ENCODE assay signal across 15 mouse cellular contexts in genomic region chr10:67503320-67503995, GRCm38 (mm10). TPM values are rescaled to one million over a fixed set of nuclear protein-coding genes. Genes with fewer than 3 reads are reported as not detected.
DNase-seq lines count a peak whose midpoint lies in the region; ATAC-seq and TF ChIP-seq lines count a peak whose summit lies in the region.
"Had no signal": no experiment of that assay in that cellular context is flagged by ENCODE, and none has a peak within 500 bp of the region (broad histone marks: within the 10 kb centered on the region; RNA-seq: fewer than 3 reads in every experiment).

No protein-coding gene starts in this region.

- 34% methylated on average over 15 of the region's 15 CpGs for WGBS in lung, embryonic 15.5 days
- WGBS in lung, adult 2 months, result 27% methylated on average over 15 of the region's 15 CpGs
- 59% methylated on average over 15 of the region's 15 CpGs for WGBS in forebrain, embryonic 16.5 days

- no peak overlapping the region for H3K4me3 ChIP-seq in lung, embryonic 15.5 days
- no peak overlapping the region for H3K4me3 ChIP-seq in lung, adult 2 months (replicated peaks; ENCODE audit: extremely low read depth, low read depth, low read length)
- H3K4me3 ChIP-seq in forebrain, embryonic 16.5 days (replicated peaks; ENCODE audit: low read length), result no peak overlapping the region
- H3K4me3 ChIP-seq: embryonic facial prominence, embryonic 13.5 days; heart, embryonic 13.5 days; myocyte had no signal

- H3K27ac ChIP-seq in lung, embryonic 15.5 days, result no peak overlapping the region
- no peak overlapping the region for H3K27ac ChIP-seq in forebrain, embryonic 16.5 days (ENCODE audit: low read length)
- H3K27ac ChIP-seq: embryonic facial prominence, embryonic 13.5 days; heart, embryonic 13.5 days had no signal

- DNase-seq in lung, adult 2 months, result no peak
- DNase-seq in naive thymus-derived CD4-positive, alpha-beta T cell, adult 2 months (ENCODE audit: low read depth), result peak; percentile 65
- peak; percentile 85 for DNase-seq in thymus, postnatal 14 days
- DNase-seq in layer of hippocampus, adult 9-11 months, result no peak
- DNase-seq in gastrocnemius, adult 8-10 months (ENCODE audit: low spot score in 2 of 2), result no peak
- DNase-seq: cerebellum, adult 18-20 months; forebrain, postnatal 0 days; kidney, adult 11 months; right cerebral cortex, postnatal 14 days had no signal

- TF ChIP-seq CTCF in lung, adult 2 months (IDR thresholded peaks at IDR 0.05; ENCODE audit: insufficient read depth, low read length), result no peak

- no peak for TF ChIP-seq POLR2A in lung, adult 2 months (IDR thresholded peaks at IDR 0.05; ENCODE audit: borderline replicate concordance, extremely low read depth, low read depth, low read length)

- no peaks in the 10 kb centered on the region for H3K36me3 ChIP-seq in lung, embryonic 15.5 days
- no peaks in the 10 kb centered on the region for H3K36me3 ChIP-seq in forebrain, embryonic 16.5 days (ENCODE audit: control insufficient read depth, insufficient read depth)
- H3K36me3 ChIP-seq: embryonic facial prominence, embryonic 13.5 days; heart, embryonic 13.5 days had no signal

- H3K9ac ChIP-seq in lung, embryonic 15.5 days, result no peak overlapping the region
- no peak overlapping the region for H3K9ac ChIP-seq in forebrain, embryonic 16.5 days (replicated peaks; ENCODE audit: low read depth, low read length)
- H3K9ac ChIP-seq: embryonic facial prominence, embryonic 13.5 days; forebrain, postnatal 0 days; heart, embryonic 13.5 days had no signal

- 0 out of 2 replicates have a peak, but pooled peaks cover 6% of the 10 kb centered on the region for H3K4me1 ChIP-seq in lung, embryonic 15.5 days
- H3K4me1 ChIP-seq in lung, adult 2 months (ENCODE audit: control insufficient read depth, insufficient read depth, low read length), result no peaks in the 10 kb centered on the region
- H3K4me1 ChIP-seq in forebrain, embryonic 16.5 days (replicated peaks; ENCODE audit: control insufficient read depth, insufficient read depth, low read length), result no peaks in the 10 kb centered on the region
- H3K4me1 ChIP-seq: embryonic facial prominence, embryonic 13.5 days had no signal

- peak overlapping the region; percentile 20; the same call in 1 of the 2 replicates for H3K4me2 ChIP-seq in lung, embryonic 15.5 days
- H3K4me2 ChIP-seq in forebrain, embryonic 16.5 days (ENCODE audit: low read length), result no peak overlapping the region
- H3K4me2 ChIP-seq: embryonic facial prominence, embryonic 13.5 days; heart, embryonic 13.5 days had no signal

- no peaks in the 10 kb centered on the region for H3K9me3 ChIP-seq in lung, embryonic 15.5 days
- H3K9me3 ChIP-seq in forebrain, embryonic 16.5 days (ENCODE audit: control insufficient read depth, low read length), result no peaks in the 10 kb centered on the region
- H3K9me3 ChIP-seq: embryonic facial prominence, embryonic 13.5 days; heart, embryonic 13.5 days had no signal

- ATAC-seq in lung, embryonic 15.5 days (ENCODE audit: borderline replicate concordance, extremely low read depth, low FRiP score, low TSS enrichment), result no peak
- peak; percentile 89 for ATAC-seq in common myeloid progenitor, adult 5-6 weeks (replicated peaks; ENCODE audit: low read depth, poor library complexity, severe bottlenecking)
- ATAC-seq in forebrain, embryonic 16.5 days, result no peak
- ATAC-seq: forebrain, postnatal 0 days had no signal

- no peaks in the 10 kb centered on the region for H3K27me3 ChIP-seq in lung, embryonic 15.5 days
- H3K27me3 ChIP-seq in forebrain, embryonic 16.5 days (replicated peaks; ENCODE audit: control insufficient read depth, insufficient read depth, low read length), result no peaks in the 10 kb centered on the region
- H3K27me3 ChIP-seq: embryonic facial prominence, embryonic 13.5 days; heart, embryonic 13.5 days had no signal

RNA-seq across cellular contexts. Expression of gene Egr2, which starts 31.8 kb away (rescaled TPM):
- polyA plus RNA-seq in lung, embryonic 15.5 days (2015; fragmentation: Nextera tagmentation; extraction: Ambion mirVana), result 0.34 and 0.57 TPM in 2 replicates
- 12.8 and 13.1 TPM in 2 replicates for polyA plus RNA-seq in lung, adult 2 months (2012; rRNA removed)
- total RNA-seq in common myeloid progenitor, adult 5-6 weeks (2017), result 8.1 and 14.9 TPM in 2 replicates
- 0.23 and 0.35 TPM in 2 replicates for polyA plus RNA-seq in forebrain, embryonic 16.5 days (2015; fragmentation: Nextera tagmentation; extraction: Ambion mirVana)
- 1 to 10 TPM in 1 of 4 experiments, under 1 TPM in 3; 0.17 to 1.1 (median 0.59) TPM for total RNA-seq in gastrocnemius, adult 8-10 months (2022)

RNA-seq across cellular contexts. Expression of gene Ado, which starts 45.3 kb away (rescaled TPM):
- 61.5 and 64.6 TPM in 2 replicates for polyA plus RNA-seq in lung, embryonic 15.5 days (2015; fragmentation: Nextera tagmentation; extraction: Ambion mirVana)
- 11.6 and 14.1 TPM in 2 replicates for polyA plus RNA-seq in lung, adult 2 months (2012; rRNA removed)
- 15.6 and 21.6 TPM in 2 replicates for total RNA-seq in common myeloid progenitor, adult 5-6 weeks (2017)
- 76.3 and 88.1 TPM in 2 replicates for polyA plus RNA-seq in forebrain, embryonic 16.5 days (2015; fragmentation: Nextera tagmentation; extraction: Ambion mirVana)
- total RNA-seq in gastrocnemius, adult 8-10 months (2022), result 10 to 100 TPM; 24.4 to 28.3 (median 26.1) TPM

Comparison
In these comparisons a context has a peak if more than half of its experiments do, and no peak if none do; other contexts are left out.
1. DNase-seq: peak in naive thymus-derived CD4-positive, alpha-beta T cell, adult 2 months (single experiment) and thymus, postnatal 14 days (single experiment); none in lung, adult 2 months (single experiment), layer of hippocampus, adult 9-11 months (single experiment) and gastrocnemius, adult 8-10 months (0 of 2).